8 mouse cellular contexts compared by ENCODE assay signal in the genomic region with DNA sequence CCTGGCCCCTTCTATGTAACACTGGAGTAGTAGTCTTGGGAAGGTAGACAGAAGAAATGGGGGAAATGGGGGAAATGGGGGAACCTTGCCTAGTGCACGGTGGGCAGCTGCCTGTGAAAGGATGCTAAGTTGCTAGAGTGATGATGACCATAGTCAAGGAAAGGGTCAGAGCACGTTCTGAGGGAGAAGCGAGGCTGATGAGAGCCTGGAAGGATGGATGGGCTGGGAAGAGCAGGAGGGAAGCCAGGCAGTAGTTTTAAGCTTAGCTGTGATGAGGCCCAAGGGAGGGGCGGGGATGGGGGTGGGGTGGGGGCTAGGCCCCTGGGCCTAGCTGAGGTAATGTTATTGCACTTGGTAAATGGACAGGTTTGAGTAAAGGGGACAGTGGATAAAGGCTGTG. TPM values are rescaled to one million over a fixed set of nuclear protein-coding genes. Genes with fewer than 3 reads are reported as not detected.
A peak's percentile ranks its signal among the peaks of the same experiment; 100 is the strongest.
DNase-seq lines count a peak whose midpoint lies in the region; ATAC-seq and TF ChIP-seq lines count a peak whose summit lies in the region.
"Had no signal": no experiment of that assay in that cellular context is flagged by ENCODE, and none has a peak within 500 bp of the region (broad histone marks: within the 10 kb centered on the region; RNA-seq: fewer than 3 reads in every experiment).

No protein-coding gene starts in this region.

- peak overlapping the region; percentile 78 for H3K9ac ChIP-seq in heart, embryonic 16.5 days (ENCODE audit: low read length)
- no peak overlapping the region; the same call in 1 of the 2 replicates for H3K9ac ChIP-seq in midbrain, embryonic 12.5 days (replicated peaks)
- no peak overlapping the region for H3K9ac ChIP-seq in midbrain, embryonic 15.5 days
- peak overlapping the region; percentile 58; the same call in 1 of the 2 replicates for H3K9ac ChIP-seq in intestine, postnatal 0 days (ENCODE audit: low read depth, low read length)
- peak overlapping the region; percentile 48 for H3K9ac ChIP-seq in stomach, postnatal 0 days (ENCODE audit: low read length)

- peak overlapping the region; percentile 56 for H3K4me3 ChIP-seq in heart, embryonic 16.5 days (ENCODE audit: low read length)
- peak overlapping the region; percentile 35; the same call in 1 of the 2 replicates for H3K4me3 ChIP-seq in midbrain, embryonic 12.5 days
- H3K4me3 ChIP-seq in midbrain, embryonic 15.5 days, result no peak overlapping the region
- peak overlapping the region; percentile 45 for H3K4me3 ChIP-seq in intestine, postnatal 0 days (ENCODE audit: low read depth, low read length)
- H3K4me3 ChIP-seq in stomach, postnatal 0 days (ENCODE audit: low read depth, low read length), result peak overlapping the region; percentile 53

- peaks cover 7% of the 10 kb centered on the region; the same call in 1 of the 2 replicates for H3K27me3 ChIP-seq in heart, embryonic 16.5 days (ENCODE audit: control insufficient read depth, insufficient read depth, low read length)
- peaks cover 71% of the 10 kb centered on the region for H3K27me3 ChIP-seq in midbrain, embryonic 12.5 days
- H3K27me3 ChIP-seq in midbrain, embryonic 15.5 days (replicated peaks), result peaks cover 38% of the 10 kb centered on the region
- H3K27me3 ChIP-seq in intestine, postnatal 0 days (replicated peaks; ENCODE audit: control insufficient read depth, insufficient read depth, low read length), result peaks cover 21% of the 10 kb centered on the region
- H3K27me3 ChIP-seq in stomach, postnatal 0 days (ENCODE audit: control insufficient read depth, insufficient read depth, low read length), result no peaks in the 10 kb centered on the region

- no peak for TF ChIP-seq EP300 in stomach, postnatal 0 days (optimal IDR thresholded peaks at IDR 0.05)

- TF ChIP-seq CTCF in intestine, postnatal 0 days (IDR thresholded peaks at IDR 0.05; ENCODE audit: low read depth), result no peak
- no peak for TF ChIP-seq CTCF in stomach, postnatal 0 days (IDR thresholded peaks at IDR 0.05; ENCODE audit: low read depth)

- peaks cover 47% of the 10 kb centered on the region for H3K4me1 ChIP-seq in heart, embryonic 16.5 days (ENCODE audit: control insufficient read depth, insufficient read depth, low read length)
- H3K4me1 ChIP-seq in midbrain, embryonic 12.5 days, result peaks cover 14% of the 10 kb centered on the region
- peaks cover 9% of the 10 kb centered on the region for H3K4me1 ChIP-seq in midbrain, embryonic 15.5 days
- H3K4me1 ChIP-seq in intestine, postnatal 0 days (replicated peaks; ENCODE audit: control insufficient read depth, insufficient read depth, low read length), result no peaks in the 10 kb centered on the region
- no peaks in the 10 kb centered on the region for H3K4me1 ChIP-seq in stomach, postnatal 0 days (replicated peaks; ENCODE audit: control insufficient read depth, insufficient read depth)

- H3K9me3 ChIP-seq in heart, embryonic 16.5 days (replicated peaks; ENCODE audit: control insufficient read depth, low read length), result no peaks in the 10 kb centered on the region
- no peaks in the 10 kb centered on the region for H3K9me3 ChIP-seq in midbrain, embryonic 12.5 days
- no peaks in the 10 kb centered on the region for H3K9me3 ChIP-seq in midbrain, embryonic 15.5 days
- H3K9me3 ChIP-seq in intestine, postnatal 0 days (ENCODE audit: control insufficient read depth), result no peaks in the 10 kb centered on the region
- no peaks in the 10 kb centered on the region for H3K9me3 ChIP-seq in stomach, postnatal 0 days (ENCODE audit: control insufficient read depth, low read length)

- peak overlapping the region; percentile 63 for H3K4me2 ChIP-seq in heart, embryonic 16.5 days (ENCODE audit: low read depth, low read length)
- peak overlapping the region; percentile 55 for H3K4me2 ChIP-seq in midbrain, embryonic 12.5 days (replicated peaks)
- H3K4me2 ChIP-seq in midbrain, embryonic 15.5 days, result no peak overlapping the region
- peak overlapping the region; percentile 72 for H3K4me2 ChIP-seq in intestine, postnatal 0 days (replicated peaks; ENCODE audit: low read depth)
- peak overlapping the region; percentile 68 for H3K4me2 ChIP-seq in stomach, postnatal 0 days (replicated peaks; ENCODE audit: low read depth)

- 21% methylated on average over 4 of the region's 4 CpGs for WGBS in heart, embryonic 16.5 days
- 46% methylated on average over 4 of the region's 4 CpGs for WGBS in midbrain, embryonic 12.5 days
- WGBS in midbrain, embryonic 15.5 days, result 51% methylated on average over 4 of the region's 4 CpGs
- WGBS in intestine, postnatal 0 days, result 61% methylated on average over 4 of the region's 4 CpGs
- WGBS in stomach, postnatal 0 days, result 43% methylated on average over 4 of the region's 4 CpGs

- H3K36me3 ChIP-seq in heart, embryonic 16.5 days (ENCODE audit: control insufficient read depth, insufficient read depth), result peaks cover 21% of the 10 kb centered on the region
- H3K36me3 ChIP-seq in midbrain, embryonic 12.5 days, result no peaks in the 10 kb centered on the region
- H3K36me3 ChIP-seq in midbrain, embryonic 15.5 days (replicated peaks), result no peaks in the 10 kb centered on the region
- no peaks in the 10 kb centered on the region for H3K36me3 ChIP-seq in intestine, postnatal 0 days (ENCODE audit: control insufficient read depth, insufficient read depth)
- H3K36me3 ChIP-seq in stomach, postnatal 0 days (ENCODE audit: control insufficient read depth, insufficient read depth, low read length), result no peaks in the 10 kb centered on the region

- no peak for DNase-seq in heart, postnatal 36 days
- DNase-seq in stomach, postnatal 0 days (ENCODE audit: low spot score), result no peak
- DNase-seq in gastrocnemius, postnatal 10 days, result no peak

- intact Hi-C loops in heart, postnatal 36 days (cut with DNase I), result no loop called here

- peak overlapping the region; percentile 96 for H3K27ac ChIP-seq in heart, embryonic 16.5 days (ENCODE audit: low read length)
- H3K27ac ChIP-seq in midbrain, embryonic 12.5 days (replicated peaks), result no peak overlapping the region
- H3K27ac ChIP-seq in midbrain, embryonic 15.5 days, result no peak overlapping the region
- H3K27ac ChIP-seq in intestine, postnatal 0 days (ENCODE audit: low read depth, low read length), result no peak overlapping the region
- H3K27ac ChIP-seq in stomach, postnatal 0 days (replicated peaks), result peak overlapping the region; percentile 40; the same call in 1 of the 2 replicates

- ATAC-seq in heart, embryonic 16.5 days (replicated peaks; ENCODE audit: extremely low read depth, insufficient read depth, low FRiP score), result no peak
- no peak for ATAC-seq in midbrain, embryonic 12.5 days (ENCODE audit: low FRiP score, low read depth)
- no peak for ATAC-seq in midbrain, embryonic 15.5 days (replicated peaks)
- ATAC-seq in intestine, postnatal 0 days, result no peak
- no peak for ATAC-seq in stomach, postnatal 0 days (ENCODE audit: low FRiP score, low TSS enrichment)

RNA-seq across cellular contexts. Expression of gene Des, which starts 1.0 kb away (rescaled TPM):
- 469 and 480 TPM in 2 replicates for polyA plus RNA-seq in heart, embryonic 16.5 days (2015; fragmentation: Nextera tagmentation; extraction: Ambion mirVana)
- 1,000 to 10,000 TPM; 1,347 to 1,420 TPM for total RNA-seq in heart, postnatal 36 days (2021)
- polyA plus RNA-seq in midbrain, embryonic 12.5 days (2016; fragmentation: Nextera tagmentation; extraction: Ambion mirVana), result 0.93 and 1.2 TPM in 2 replicates
- 1.5 and 2.0 TPM in 2 replicates for polyA plus RNA-seq in midbrain, embryonic 15.5 days (2015; fragmentation: Nextera tagmentation; extraction: Ambion mirVana)
- 233 and 254 TPM in 2 replicates for polyA plus RNA-seq in intestine, postnatal 0 days (2015; fragmentation: Nextera tagmentation; extraction: Ambion mirVana)
- 223 and 291 TPM in 2 replicates for polyA plus RNA-seq in stomach, postnatal 0 days (2015; fragmentation: Nextera tagmentation; extraction: Ambion mirVana)
- total RNA-seq in gastrocnemius, postnatal 10 days (2021), result 1,000 to 10,000 TPM; 1,482 to 1,503 TPM
- total RNA-seq: hematopoietic stem cell, adult 5-6 weeks had no signal

RNA-seq across cellular contexts. Expression of gene Speg, which starts 14.0 kb away (rescaled TPM):
- 41.1 and 46.4 TPM in 2 replicates for polyA plus RNA-seq in heart, embryonic 16.5 days (2015; fragmentation: Nextera tagmentation; extraction: Ambion mirVana)
- total RNA-seq in heart, postnatal 36 days (2021), result 100 to 1,000 TPM; 120 to 128 TPM
- 12.9 and 14.5 TPM in 2 replicates for polyA plus RNA-seq in midbrain, embryonic 12.5 days (2016; fragmentation: Nextera tagmentation; extraction: Ambion mirVana)
- polyA plus RNA-seq in midbrain, embryonic 15.5 days (2015; fragmentation: Nextera tagmentation; extraction: Ambion mirVana), result 20.8 and 21.3 TPM in 2 replicates
- 20.1 and 21.3 TPM in 2 replicates for polyA plus RNA-seq in intestine, postnatal 0 days (2015; fragmentation: Nextera tagmentation; extraction: Ambion mirVana)
- polyA plus RNA-seq in stomach, postnatal 0 days (2015; fragmentation: Nextera tagmentation; extraction: Ambion mirVana), result 28.8 and 30.0 TPM in 2 replicates
- 100 to 1,000 TPM; 196 to 209 TPM for total RNA-seq in gastrocnemius, postnatal 10 days (2021)

RNA-seq across cellular contexts. Expression of gene Dnpep, which starts 43.3 kb away (rescaled TPM):
- polyA plus RNA-seq in heart, embryonic 16.5 days (2015; fragmentation: Nextera tagmentation; extraction: Ambion mirVana), result 129 and 131 TPM in 2 replicates
- total RNA-seq in heart, postnatal 36 days (2021), result 10 to 100 TPM; 78.0 to 89.7 TPM
- 154 and 176 TPM in 2 replicates for polyA plus RNA-seq in midbrain, embryonic 12.5 days (2016; fragmentation: Nextera tagmentation; extraction: Ambion mirVana)
- polyA plus RNA-seq in midbrain, embryonic 15.5 days (2015; fragmentation: Nextera tagmentation; extraction: Ambion mirVana), result 152 and 162 TPM in 2 replicates
- polyA plus RNA-seq in intestine, postnatal 0 days (2015; fragmentation: Nextera tagmentation; extraction: Ambion mirVana), result 125 and 130 TPM in 2 replicates
- 104 and 108 TPM in 2 replicates for polyA plus RNA-seq in stomach, postnatal 0 days (2015; fragmentation: Nextera tagmentation; extraction: Ambion mirVana)
- total RNA-seq in gastrocnemius, postnatal 10 days (2021), result 10 to 100 TPM; 51.0 to 53.8 TPM

Comparison
In these comparisons a context has a peak if more than half of its experiments do, and no peak if none do; other contexts are left out.
1. H3K27ac ChIP-seq: peak in heart, embryonic 16.5 days (single experiment) and stomach, postnatal 0 days (single experiment); none in midbrain, embryonic 12.5 days (single experiment), midbrain, embryonic 15.5 days (single experiment) and intestine, postnatal 0 days (single experiment).
2. H3K9ac ChIP-seq: peak in heart, embryonic 16.5 days (single experiment), intestine, postnatal 0 days (single experiment) and stomach, postnatal 0 days (single experiment); none in midbrain, embryonic 12.5 days (single experiment) and midbrain, embryonic 15.5 days (single experiment).
3. RNA of gene Des, which starts 1.0 kb away (polyA plus RNA-seq): 469 to 480 TPM in heart, embryonic 16.5 days, 223 to 291 TPM in stomach, postnatal 0 days and 233 to 254 TPM in intestine, postnatal 0 days; 1.5 to 2.0 TPM in midbrain, embryonic 15.5 days and 0.93 to 1.2 TPM in midbrain, embryonic 12.5 days; every median in the first group is over 10 times any median in the second.